Mouse (Mus musculus) cerebellum, postnatal 10 days (tissue): ENCODE results near the gene Slc7a6os.
"Not testable (repeated sequence)": the region's sequence is repeated elsewhere in the genome, so short reads cannot be mapped to it uniquely, and the experiment has no call there.

ENCODE experiments used
- DNase-seq, 2 experiments: peaks; one replicate each; pipeline ENCODE4 v3.0.0; 2021; ENCODE audit warnings: mixed read lengths in 2 of 2

Slc7a6os gene

GRCm38 (mm10) chr8:106210821-106211345, at the start of gene Slc7a6os, which contains the start of gene Prmt7:
TSS of gene Slc7a6os (minus strand) at chr8:106210935.
TSS of gene Prmt7 (plus strand) at chr8:106210936.
- peak; percentile 98 for DNase-seq

GRCm38 (mm10) chr8:106259579-106260255, 49.0 kb upstream of the Slc7a6os start:
- DNase-seq, result peak; percentile 92 to 95

DNA sequence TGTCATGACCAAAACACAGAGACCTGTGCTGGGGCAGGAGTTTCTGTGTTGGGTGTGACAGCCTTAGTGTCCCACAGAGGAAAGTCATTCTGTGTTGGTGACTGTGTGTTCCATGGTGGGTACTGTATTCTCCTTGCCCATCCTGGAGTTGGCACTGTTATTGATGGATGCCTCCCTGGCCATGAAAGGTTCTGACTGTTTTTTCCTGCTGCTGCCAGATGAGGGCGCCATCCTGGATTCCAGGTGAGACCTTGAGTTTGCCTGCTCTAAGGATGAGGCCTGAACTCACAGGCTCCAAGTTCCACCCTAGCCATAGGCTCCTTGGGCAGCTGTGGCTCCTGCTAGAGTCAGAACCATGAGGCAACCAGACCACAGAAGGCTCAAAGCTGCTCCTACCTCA, 47.4 kb upstream of the Slc7a6os start:
- DNase-seq, result peak in 1 of 2 experiments; percentile 49

- DNase-seq, result no peak
Measured at GRCm38 (mm10) chr8:106250186-106250585, 39.5 kb upstream of the Slc7a6os start.

DNA sequence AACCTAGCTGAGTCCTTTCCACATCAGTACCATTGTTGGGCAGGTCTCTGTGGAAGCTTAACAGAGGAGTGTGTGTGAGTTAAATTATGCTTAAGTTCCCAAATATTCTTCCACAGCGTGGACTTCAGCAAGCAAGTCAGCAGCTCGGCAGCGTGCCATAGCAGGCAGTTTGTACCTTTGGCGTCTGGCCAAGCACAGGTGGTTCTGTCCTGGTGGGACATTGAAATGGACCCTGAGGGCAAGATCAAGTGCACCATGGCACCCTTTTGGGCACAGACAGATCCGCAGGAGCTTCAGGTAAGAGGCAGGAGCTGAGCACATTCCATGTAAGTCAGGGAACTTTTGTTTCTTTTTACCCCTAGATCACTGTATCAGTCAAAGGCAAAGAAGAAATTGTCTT, 26.4 kb upstream of the Slc7a6os start:
- DNase-seq, result peak; percentile 52

DNA sequence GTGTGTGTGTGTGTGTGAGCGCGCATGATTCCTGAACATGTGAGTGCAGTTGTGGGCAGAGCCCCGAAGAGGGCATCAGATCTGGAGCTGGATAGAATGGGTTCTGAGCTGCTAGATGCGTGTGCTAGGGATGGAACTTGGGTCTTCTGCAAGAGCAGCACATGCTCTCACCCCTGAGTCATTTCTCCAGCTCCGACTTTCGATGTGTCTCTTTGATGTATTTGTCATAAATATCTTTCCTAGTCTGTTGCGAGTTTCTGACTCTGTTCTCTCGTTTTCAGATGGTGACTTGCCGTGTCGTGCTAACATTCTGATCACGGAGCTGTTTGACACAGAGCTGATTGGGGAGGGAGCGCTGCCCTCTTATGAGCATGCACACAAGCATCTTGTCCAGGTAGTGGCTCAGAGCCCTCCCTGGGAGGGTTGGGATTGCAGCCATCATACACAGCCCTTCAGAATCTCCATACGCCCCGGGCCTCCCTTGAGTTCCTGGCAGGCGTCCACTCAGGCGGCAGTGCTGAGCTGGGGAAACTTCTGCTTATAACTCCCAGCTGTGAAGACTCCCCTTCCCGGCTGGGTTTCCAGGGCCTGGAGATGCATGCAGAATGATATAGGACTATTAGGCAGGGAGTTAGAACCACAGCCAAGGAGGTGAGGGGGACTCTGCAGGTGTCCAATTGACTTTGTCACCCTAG, 24.0 kb upstream of the Slc7a6os start:
- DNase-seq, result no peak

GRCm38 (mm10) chr8:106232751-106233150, 22.0 kb upstream of the Slc7a6os start:
- DNase-seq, result no peak

DNA sequence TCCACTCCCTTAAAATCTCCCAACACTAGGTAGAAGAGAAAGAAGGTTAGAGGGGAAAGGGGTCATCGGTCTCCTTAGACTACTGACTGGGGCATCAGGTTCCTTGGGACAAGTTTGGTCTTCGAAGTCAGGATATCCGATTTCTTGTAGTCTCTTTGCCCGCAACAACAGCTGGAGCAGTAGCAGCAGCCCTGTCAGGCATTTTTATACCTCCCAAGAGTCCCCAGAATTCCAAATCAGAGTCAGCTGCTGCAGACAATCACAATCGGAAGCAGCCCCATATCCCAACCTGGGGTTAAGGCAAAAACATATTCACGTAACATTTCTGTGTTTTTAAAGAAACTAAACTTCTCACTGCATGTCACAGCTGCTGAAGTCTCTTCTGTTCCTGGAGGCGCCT, 20.8 kb upstream of the Slc7a6os start:
- DNase-seq, result no peak

GRCm38 (mm10) chr8:106226589-106226988, 15.9 kb upstream of the Slc7a6os start:
- peak; percentile 78 to 82 for DNase-seq

DNA sequence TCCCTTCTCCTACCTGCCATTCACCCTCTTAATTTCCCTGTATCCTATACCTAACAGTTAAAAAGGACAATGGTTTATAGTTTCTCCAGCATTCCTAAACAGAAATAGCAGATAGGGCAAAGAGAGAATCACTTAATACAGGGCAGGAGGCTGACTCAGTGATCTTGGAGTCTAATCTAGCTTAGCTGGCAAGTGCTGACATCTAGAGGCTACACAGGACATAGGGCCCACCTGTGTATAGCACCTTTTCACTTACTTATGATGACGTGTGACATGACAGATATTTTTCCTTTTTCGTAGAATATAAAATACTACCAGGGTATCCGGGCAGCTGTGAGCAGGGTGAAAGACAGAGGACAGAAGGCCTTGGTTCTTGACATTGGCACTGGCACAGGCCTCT, 8.9 kb upstream of the Slc7a6os start:
- no peak for DNase-seq

DNA sequence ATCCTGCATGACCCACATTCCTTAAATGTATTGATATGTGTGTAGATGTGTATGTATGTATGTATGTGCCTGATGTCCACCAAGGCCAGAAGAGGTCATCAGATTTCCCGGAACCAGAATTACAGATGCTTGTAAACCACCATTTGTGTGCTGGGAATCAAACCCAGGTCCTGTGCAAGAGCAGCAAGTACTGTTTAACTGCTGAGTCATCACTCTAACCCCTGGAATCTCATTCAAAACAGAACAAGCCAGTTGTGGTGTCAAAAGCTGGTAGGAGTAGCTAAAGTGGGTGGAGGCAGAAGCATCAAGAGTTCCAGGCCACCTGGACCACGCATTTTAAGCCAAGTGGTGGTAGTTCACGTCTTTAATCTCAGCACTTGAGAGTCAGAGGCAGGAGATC, 3.2 kb upstream of the Slc7a6os start:
- DNase-seq, result no peak

GRCm38 (mm10) chr8:106211421-106211820, 686 bp upstream of the Slc7a6os start:
- no peak for DNase-seq

- peak; percentile 27 to 65 for DNase-seq
Measured at GRCm38 (mm10) chr8:106210035-106210731, 552 bp downstream of the Slc7a6os start.

DNA sequence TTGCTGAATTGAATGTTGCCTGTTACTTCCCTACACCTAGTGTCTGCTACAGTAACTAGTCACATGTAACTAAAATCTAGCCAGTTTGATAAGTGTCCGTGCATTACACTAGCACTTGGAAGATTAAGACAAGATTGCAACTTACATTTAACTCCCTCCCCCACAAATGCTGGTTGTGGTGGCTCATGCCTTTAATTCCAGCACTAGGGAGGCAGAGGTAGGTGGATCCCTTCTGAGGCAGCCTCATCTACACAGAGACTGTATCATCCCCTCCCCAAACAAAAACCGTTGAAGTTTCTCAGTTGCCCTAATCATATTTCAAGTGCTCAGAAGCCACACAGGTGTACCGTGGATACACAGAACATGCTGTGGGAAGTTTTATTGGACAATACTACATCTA, 11.1 kb downstream of the Slc7a6os start:
- not testable (repeated sequence) for DNase-seq

DNA sequence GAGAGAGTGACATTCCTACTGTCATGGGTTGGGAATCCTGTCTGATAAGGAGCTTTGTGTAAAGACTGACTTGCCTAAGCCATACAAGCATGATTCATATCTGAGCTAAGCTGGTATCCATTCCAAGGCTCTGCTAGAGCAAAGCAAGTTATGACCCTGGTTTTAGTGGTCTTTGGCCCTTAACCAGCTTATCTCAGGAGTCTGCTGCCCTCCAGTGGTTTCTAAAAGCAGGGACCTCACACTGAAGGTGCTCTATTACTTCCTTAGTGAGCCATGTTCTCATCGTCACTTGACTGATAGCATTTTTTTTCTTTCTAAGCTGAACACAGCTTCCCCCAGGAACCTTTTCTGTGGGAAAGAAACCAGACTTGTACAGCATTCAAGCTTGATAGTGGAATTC, 12.0 kb downstream of the Slc7a6os start:
- DNase-seq, result peak; percentile 61 to 68

GRCm38 (mm10) chr8:106194062-106194461, 16.7 kb downstream of the Slc7a6os start:
- DNase-seq, result no peak

DNA sequence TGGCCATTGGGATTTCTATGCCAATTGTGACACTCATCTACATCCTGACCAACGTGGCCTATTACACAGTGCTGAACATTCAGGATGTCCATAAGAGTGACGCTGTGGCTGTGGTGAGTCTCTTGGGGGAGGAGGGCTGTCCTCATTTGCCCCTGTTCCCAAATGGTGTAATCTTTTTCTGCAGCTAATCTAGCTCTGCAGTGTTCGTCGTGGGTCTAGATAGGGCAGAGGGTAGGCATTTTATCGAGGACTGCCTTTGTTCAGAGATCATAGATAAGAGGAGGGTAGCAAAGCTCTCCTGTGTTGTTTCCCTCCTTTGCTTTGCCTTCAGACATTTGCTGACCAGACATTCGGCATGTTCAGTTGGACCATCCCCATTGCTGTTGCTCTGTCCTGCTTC, 17.6 kb downstream of the Slc7a6os start:
- no peak for DNase-seq

GRCm38 (mm10) chr8:106191639-106192038, 19.1 kb downstream of the Slc7a6os start:
- DNase-seq, result no peak

DNA sequence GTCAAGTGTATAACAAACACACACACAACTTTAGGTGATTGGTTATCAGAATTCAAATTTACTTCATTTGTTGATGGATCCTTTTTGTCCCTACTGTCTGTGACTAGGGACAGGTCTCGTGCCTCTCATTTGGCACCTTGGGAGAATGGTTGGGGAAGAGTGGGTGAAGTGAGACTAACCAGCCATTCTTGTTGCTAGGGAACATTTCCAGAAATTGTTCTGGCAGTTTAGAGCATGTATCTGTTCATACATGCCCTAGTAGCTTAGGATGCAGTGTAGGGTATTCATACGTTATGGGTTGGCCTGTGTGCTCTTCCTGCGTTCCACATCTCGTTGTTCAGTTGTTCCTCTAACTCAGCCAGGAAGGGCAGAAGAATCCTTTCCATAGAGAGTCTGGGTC, 21.6 kb downstream of the Slc7a6os start:
- DNase-seq, result no peak

- no peak for DNase-seq
Measured at GRCm38 (mm10) chr8:106186394-106186793, 24.3 kb downstream of the Slc7a6os start.

DNA sequence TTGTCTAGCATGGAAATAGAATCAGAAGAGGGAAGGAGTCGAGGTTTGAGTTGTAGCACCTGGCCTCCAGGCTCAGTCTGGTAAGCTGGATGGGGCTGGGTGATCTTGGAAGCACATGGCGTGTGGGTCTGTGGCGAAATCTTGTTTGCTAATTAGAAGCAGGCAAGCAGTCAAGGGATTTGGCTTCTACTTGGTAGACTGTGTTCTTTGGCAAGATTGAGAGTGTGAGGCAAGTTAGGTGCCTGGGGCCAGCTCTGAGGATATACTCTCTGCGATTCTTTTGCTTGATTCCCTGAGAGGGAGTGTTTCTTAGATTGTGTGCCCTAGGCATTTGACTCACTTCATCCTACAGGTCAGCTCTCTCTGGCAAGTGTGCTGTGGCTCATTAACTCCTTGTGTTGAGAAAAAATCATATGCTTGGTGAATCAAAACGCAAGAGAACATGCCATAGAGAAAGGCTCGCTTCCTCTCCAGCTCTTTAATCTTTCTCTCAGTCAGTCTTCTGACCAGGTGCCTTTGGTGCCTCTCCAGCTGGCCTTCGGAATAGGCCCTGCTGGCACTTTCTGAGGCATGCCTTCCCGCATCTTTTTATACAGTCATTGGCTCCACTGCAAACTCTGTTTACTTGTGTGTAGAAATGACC, 25.0 kb downstream of the Slc7a6os start:
- peak; percentile 53 to 56 for DNase-seq

- no peak for DNase-seq
Measured at GRCm38 (mm10) chr8:106178428-106178827, 32.3 kb downstream of the Slc7a6os start.

- no peak for DNase-seq
Measured at GRCm38 (mm10) chr8:106177594-106177993, 33.1 kb downstream of the Slc7a6os start.
